Mouse (Mus musculus): ENCODE data around the gene Atpaf2. TPM values are rescaled to one million over a fixed set of nuclear protein-coding genes. Genes with fewer than 3 reads are reported as not detected.

Atpaf2 gene
- polyA plus RNA-seq, 1 experiment from 2014 or later = 47.9 TPM

DNA sequence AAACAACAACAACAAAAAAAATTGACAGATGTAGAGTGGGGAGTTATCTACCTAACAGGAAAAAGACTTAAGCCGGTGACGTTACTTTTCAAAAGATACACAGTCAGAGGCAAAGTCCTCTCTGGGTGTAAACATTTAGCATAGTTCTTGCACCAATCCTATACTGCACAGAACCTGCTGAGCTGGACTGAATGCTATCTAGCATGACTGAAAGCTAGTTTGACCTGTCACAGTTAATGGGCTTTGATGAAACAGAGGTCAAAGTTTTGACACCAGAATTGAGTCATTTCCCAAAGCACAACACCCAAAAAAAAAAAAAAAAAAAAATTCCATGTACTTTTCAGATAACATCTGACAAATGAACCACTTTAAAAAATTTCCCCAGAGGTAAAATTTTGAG lies 62.3 kb downstream of the Atpaf2 start:
- Histone ChIP-seq H3K27ac (replicated peaks; ENCODE audit: low read depth, low read length) (no peak overlapping the region), H3K4me3 (ENCODE audit: low read depth, low read length) (no peak overlapping the region), H3K9ac (replicated peaks; ENCODE audit: low read length) (no peak overlapping the region), H3K4me1 (ENCODE audit: control insufficient read depth, insufficient read depth, low read length) (no peaks in the 10 kb centered on the region), H3K27me3 (ENCODE audit: control insufficient read depth, insufficient read depth, low read length) (no peaks in the 10 kb centered on the region), H3K4me2 (ENCODE audit: low read depth, low read length) (no peak overlapping the region), H3K9me3 (replicated peaks; ENCODE audit: control insufficient read depth, low read length) (no peaks in the 10 kb centered on the region), H3K36me3 (replicated peaks; ENCODE audit: control insufficient read depth, insufficient read depth, low read depth, low read length) (no peaks in the 10 kb centered on the region)
- no peak for DNase-seq (ENCODE audit: low spot score)
- WGBS = 94% methylated on average over 2 of the region's 2 CpGs
- ATAC-seq (replicated peaks; ENCODE audit: insufficient number of reproducible peaks, low FRiP score, low TSS enrichment, low read depth) = no peak

DNA sequence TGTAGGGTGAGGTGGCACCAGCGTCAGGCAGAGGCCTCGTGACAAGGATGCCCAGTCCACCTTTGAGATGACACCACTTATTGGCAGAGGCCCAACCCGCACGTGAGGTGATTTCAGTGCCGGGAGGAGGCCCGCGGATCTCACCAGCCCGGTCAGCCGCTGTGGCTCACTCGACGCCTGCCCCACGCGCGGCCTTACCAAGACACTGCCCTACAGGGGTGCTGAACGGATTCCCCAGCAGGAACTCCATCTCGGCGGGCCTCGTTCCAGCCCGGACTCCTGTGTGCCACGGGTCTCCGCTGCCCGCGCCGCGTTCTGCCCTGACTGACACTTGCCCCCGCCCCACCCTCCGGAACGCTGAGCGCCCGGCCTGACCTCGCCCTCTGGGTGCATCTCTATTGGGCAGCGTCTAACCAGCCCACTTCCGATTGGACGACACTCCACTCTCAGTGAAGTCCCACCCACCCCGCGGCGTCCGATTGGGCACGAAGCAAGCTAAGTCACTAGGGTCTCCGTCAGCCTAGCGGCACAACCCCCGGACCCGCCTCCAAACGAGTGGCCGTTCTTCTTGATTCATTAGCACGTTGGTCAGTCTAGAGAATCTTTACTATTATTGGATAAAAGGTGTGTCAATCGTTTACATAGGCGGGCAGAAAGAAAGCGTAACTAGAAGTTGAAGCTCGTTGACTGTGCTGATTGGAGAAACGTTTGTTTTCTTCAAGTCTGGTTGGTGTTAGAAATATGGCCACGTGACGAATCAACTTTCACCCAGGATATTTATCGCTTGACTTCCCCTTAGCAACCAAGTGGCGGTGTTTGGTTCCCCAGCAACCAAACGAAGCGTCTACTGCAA lies 65.5 kb downstream of the Atpaf2 start, which contains the start of the genes Tom1l2 and Drc3:
Gene Tom1l2 (minus strand): TSS at position 347 of the 853 bp plus-strand sequence.
Gene Drc3 (plus strand): TSS at position 771 of the 853 bp plus-strand sequence.
- ATAC-seq (replicated peaks; ENCODE audit: insufficient number of reproducible peaks, low FRiP score, low TSS enrichment, low read depth) (peak; percentile 100), DNase-seq (ENCODE audit: low spot score) (peak; percentile 100)
- Histone ChIP-seq H3K9me3 (replicated peaks; ENCODE audit: control insufficient read depth, low read length) (no peaks in the 10 kb centered on the region), H3K27me3 (ENCODE audit: control insufficient read depth, insufficient read depth, low read length) (no peaks in the 10 kb centered on the region), H3K4me1 (ENCODE audit: control insufficient read depth, insufficient read depth, low read length) (no peaks in the 10 kb centered on the region), H3K36me3 (replicated peaks; ENCODE audit: control insufficient read depth, insufficient read depth, low read depth, low read length) (no peaks in the 10 kb centered on the region), H3K4me3 (ENCODE audit: low read depth, low read length) (peak within 1 kb of the TSS; percentile 75), H3K4me2 (ENCODE audit: low read depth, low read length) (peak within 1 kb of the TSS; percentile 85), H3K27ac (replicated peaks; ENCODE audit: low read depth, low read length) (no peak within 1 kb of the TSS), H3K9ac (replicated peaks; ENCODE audit: low read length) (peak within 1 kb of the TSS; percentile 67)
- under 1% methylated on average over 57 of the region's 57 CpGs for WGBS

DNA sequence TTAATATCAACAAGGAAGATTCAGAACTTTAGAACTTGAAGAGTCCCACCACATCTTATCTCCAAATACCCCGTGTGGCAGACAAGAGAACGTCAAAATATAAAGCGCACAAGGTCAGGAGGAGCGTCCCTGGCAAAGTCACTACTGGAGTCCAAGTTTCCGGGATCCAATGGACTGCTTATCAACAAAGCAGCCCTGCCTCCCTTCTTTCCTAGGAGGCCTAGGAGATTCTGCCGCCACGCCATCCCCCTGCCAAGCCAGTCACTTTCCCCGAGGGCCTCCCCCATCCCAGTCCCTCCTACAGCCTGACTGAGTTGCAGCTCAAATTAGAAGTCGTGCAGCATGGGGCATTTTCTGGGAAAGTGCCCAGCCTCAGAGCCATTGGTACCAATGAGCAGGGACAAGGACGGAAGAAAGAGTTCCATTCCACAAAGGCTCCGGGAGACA lies 66.3 kb downstream of the Atpaf2 start:
- H3K4me3 ChIP-seq (ENCODE audit: low read depth, low read length) = peak overlapping the region; percentile 75
- ATAC-seq (replicated peaks; ENCODE audit: insufficient number of reproducible peaks, low FRiP score, low TSS enrichment, low read depth) (no peak), DNase-seq (ENCODE audit: low spot score) (no peak)
- H3K27ac ChIP-seq (replicated peaks; ENCODE audit: low read depth, low read length) = no peak overlapping the region
- peak overlapping the region; percentile 85 for H3K4me2 ChIP-seq (ENCODE audit: low read depth, low read length)
- H3K27me3 ChIP-seq (ENCODE audit: control insufficient read depth, insufficient read depth, low read length) = no peaks in the 10 kb centered on the region
- WGBS = 19% methylated on average over 11 of the region's 11 CpGs
- peak overlapping the region; percentile 67 for H3K9ac ChIP-seq (replicated peaks; ENCODE audit: low read length)
- H3K9me3 ChIP-seq (replicated peaks; ENCODE audit: control insufficient read depth, low read length) = no peaks in the 10 kb centered on the region
- H3K4me1 ChIP-seq (ENCODE audit: control insufficient read depth, insufficient read depth, low read length) = no peaks in the 10 kb centered on the region
- no peaks in the 10 kb centered on the region for H3K36me3 ChIP-seq (replicated peaks; ENCODE audit: control insufficient read depth, insufficient read depth, low read depth, low read length)

DNA sequence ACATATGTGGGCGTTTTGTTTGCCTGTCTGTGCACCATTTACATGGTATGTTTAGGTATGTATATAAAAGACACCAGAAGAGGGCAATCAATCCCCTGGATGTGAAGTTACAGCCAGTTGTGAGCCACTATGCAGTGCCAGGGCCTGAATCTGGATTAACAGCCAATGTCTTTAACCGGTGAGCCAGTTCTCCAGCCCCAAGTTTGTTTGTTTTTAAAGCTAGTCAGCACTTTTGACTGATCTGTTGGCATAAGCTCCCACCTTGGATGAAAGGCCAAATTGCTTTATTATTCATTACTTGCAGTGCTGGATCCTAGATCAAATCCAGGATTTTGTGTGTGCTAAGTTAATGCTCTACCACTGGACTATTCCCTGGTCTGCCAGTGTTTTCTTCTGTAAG lies 66.9 kb downstream of the Atpaf2 start:
- DNase-seq (ENCODE audit: low spot score) = peak; percentile 16
- H3K27me3 ChIP-seq (ENCODE audit: control insufficient read depth, insufficient read depth, low read length) = no peaks in the 10 kb centered on the region
- ATAC-seq (replicated peaks; ENCODE audit: insufficient number of reproducible peaks, low FRiP score, low TSS enrichment, low read depth) = no peak
- WGBS = 60% methylated on average over 2 of the region's 2 CpGs
- H3K36me3 ChIP-seq (replicated peaks; ENCODE audit: control insufficient read depth, insufficient read depth, low read depth, low read length) = no peaks in the 10 kb centered on the region
- no peak overlapping the region for H3K27ac ChIP-seq (replicated peaks; ENCODE audit: low read depth, low read length)
- H3K9me3 ChIP-seq (replicated peaks; ENCODE audit: control insufficient read depth, low read length) = no peaks in the 10 kb centered on the region
- no peak overlapping the region for H3K4me2 ChIP-seq (ENCODE audit: low read depth, low read length)
- H3K4me3 ChIP-seq (ENCODE audit: low read depth, low read length) = no peak overlapping the region
- H3K4me1 ChIP-seq (ENCODE audit: control insufficient read depth, insufficient read depth, low read length) = no peaks in the 10 kb centered on the region
- no peak overlapping the region for H3K9ac ChIP-seq (replicated peaks; ENCODE audit: low read length)

Other genes with a start within 250 kb of the Atpaf2 start
- gene Srebf1, start 195.9 kb downstream of the Atpaf2 start, polyA plus RNA-seq (2014; fragmentation: Nextera tagmentation; extraction: Ambion mirVana) = 45.1 and 46.7 TPM in 2 replicates
- gene Tom1l2, start 65.6 kb downstream of the Atpaf2 start, polyA plus RNA-seq (2014; fragmentation: Nextera tagmentation; extraction: Ambion mirVana) = 9.0 and 11.5 TPM in 2 replicates
- 1.3 and 2.2 TPM in 2 replicates for gene Drc3, start 65.1 kb downstream of the Atpaf2 start, polyA plus RNA-seq (2014; fragmentation: Nextera tagmentation; extraction: Ambion mirVana)
- gene Gid4, start 1.3 kb downstream of the Atpaf2 start, polyA plus RNA-seq (2014; fragmentation: Nextera tagmentation; extraction: Ambion mirVana) = 26.5 and 27.3 TPM in 2 replicates
- gene Drg2, start 36.1 kb upstream of the Atpaf2 start, polyA plus RNA-seq (2014; fragmentation: Nextera tagmentation; extraction: Ambion mirVana) = 124 and 136 TPM in 2 replicates
- 0.24 and 0.25 TPM in 2 replicates for gene Myo15, start 50.9 kb upstream of the Atpaf2 start, polyA plus RNA-seq (2014; fragmentation: Nextera tagmentation; extraction: Ambion mirVana)
- 31.4 and 31.5 TPM in 2 replicates for gene Alkbh5, start 117.9 kb upstream of the Atpaf2 start, polyA plus RNA-seq (2014; fragmentation: Nextera tagmentation; extraction: Ambion mirVana)